Mouse (Mus musculus): ENCODE results near the gene Cav1. TPM values are rescaled to one million over a fixed set of nuclear protein-coding genes. Genes with fewer than 3 reads are reported as not detected.

Cav1 gene
- not detected for total RNA-seq (2023)

GRCm38 (mm10) chr6:17305954-17306601 is at the start of gene Cav1:
Cav1 (plus strand) TSS chr6:17306335.

GRCm38 (mm10) chr6:17280939-17281756 is 25.0 kb upstream of the Cav1 start, which contains the start of gene Cav2:
Cav2 (plus strand) TSS chr6:17281185.

Other genes with a start within 250 kb of the Cav1 start
- gene Tes, start 241.2 kb upstream of the Cav1 start, total RNA-seq (2023) = 283 TPM
- gene Cav2, start 25.1 kb upstream of the Cav1 start, total RNA-seq (2023) = 0.88 TPM
- 0.82 TPM for gene Met, start 157.5 kb downstream of the Cav1 start, total RNA-seq (2023)

Measured in CD4-positive naive resting alpha-beta T cell, adult 76 days (primary cell).